Mouse (Mus musculus): ENCODE measurements around the gene Ankrd33. TPM values are rescaled to one million over a fixed set of nuclear protein-coding genes. Genes with fewer than 3 reads are reported as not detected.

Gene Ankrd33
- polyA plus RNA-seq, 1 experiment from 2014 or later, result not detected

DNA sequence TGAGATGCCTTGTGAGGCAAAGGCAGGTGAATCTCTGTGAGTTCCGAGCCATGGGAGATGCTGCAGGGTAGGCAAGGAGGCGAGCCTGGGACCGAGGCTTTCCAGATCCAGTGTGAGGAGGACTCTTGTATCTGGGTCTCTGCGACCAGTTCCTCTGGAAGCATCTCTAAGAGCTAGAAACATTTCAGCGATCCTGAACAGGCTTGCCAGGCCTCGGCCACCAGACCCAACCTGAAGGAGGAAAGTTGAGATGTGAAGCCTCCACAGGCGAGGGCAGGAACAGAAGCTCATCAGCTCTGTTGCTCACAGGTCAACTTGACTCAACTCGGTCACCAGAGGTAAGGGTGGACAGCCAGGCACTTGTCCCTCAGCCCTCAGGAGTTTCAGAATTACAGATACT, 24.0 kb upstream of the Ankrd33 start:
- Histone ChIP-seq H3K27ac (no peak overlapping the region), H3K4me2 (no peak overlapping the region), H3K4me1 (peaks cover 9% of the 10 kb centered on the region; the same call in 1 of the 2 replicates), H3K4me3 (replicated peaks) (no peak overlapping the region), H3K36me3 (no peaks in the 10 kb centered on the region), H3K9ac (no peak overlapping the region), H3K27me3 (replicated peaks) (no peaks in the 10 kb centered on the region), H3K9me3 (no peaks in the 10 kb centered on the region)
- ATAC-seq (ENCODE audit: insufficient read depth, low FRiP score, low read depth), result no peak
- 91% methylated on average over 8 of the region's 8 CpGs for WGBS

DNA sequence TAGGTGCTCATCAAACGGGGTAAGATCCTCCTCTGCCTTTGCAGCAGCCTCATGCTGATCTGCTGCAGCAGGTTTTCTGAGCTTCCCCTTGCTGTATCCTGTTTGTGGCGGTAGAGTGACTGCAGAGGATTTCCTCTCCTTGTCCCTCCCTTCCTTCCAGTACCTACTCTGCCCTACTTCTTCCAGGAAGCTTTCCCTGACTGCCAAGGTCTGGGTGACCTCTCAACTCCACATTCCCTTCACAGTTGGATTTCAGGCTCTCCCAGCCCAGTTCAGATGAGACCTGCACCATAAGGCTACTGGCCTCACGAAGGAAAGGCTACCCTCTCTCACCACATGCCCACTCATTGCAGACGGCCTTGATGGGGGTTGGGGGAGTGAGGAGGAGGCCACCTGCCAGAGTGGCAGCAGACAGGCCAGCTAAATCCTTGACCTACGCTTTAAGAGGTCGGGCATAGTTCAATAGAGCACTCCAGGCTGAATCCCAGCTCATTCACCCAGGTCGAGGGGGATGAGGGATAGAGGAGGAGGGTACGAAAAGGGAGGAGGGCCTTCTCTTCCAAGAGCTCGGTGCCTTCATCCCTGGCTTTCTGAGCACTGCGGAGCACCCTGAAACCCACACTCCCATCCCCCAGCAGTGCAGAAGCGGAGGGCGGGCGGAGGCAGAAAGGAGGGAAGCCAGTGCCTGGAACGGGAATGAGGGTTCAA, 23.3 kb upstream of the Ankrd33 start:
- H3K4me2 ChIP-seq, result no peak overlapping the region
- peaks cover 9% of the 10 kb centered on the region; the same call in 1 of the 2 replicates for H3K4me1 ChIP-seq
- no peaks in the 10 kb centered on the region for H3K9me3 ChIP-seq
- no peak overlapping the region for H3K9ac ChIP-seq
- H3K27ac ChIP-seq, result no peak overlapping the region
- H3K4me3 ChIP-seq (replicated peaks), result no peak overlapping the region
- WGBS, result 41% methylated on average over 14 of the region's 14 CpGs
- ATAC-seq (ENCODE audit: insufficient read depth, low FRiP score, low read depth), result no peak
- no peaks in the 10 kb centered on the region for H3K36me3 ChIP-seq
- H3K27me3 ChIP-seq (replicated peaks), result no peaks in the 10 kb centered on the region

- 37% methylated on average over 25 of the region's 25 CpGs for whole genome bisulfite sequencing
- Histone ChIP-seq H3K36me3 (no peaks in the 10 kb centered on the region), H3K27ac (no peak overlapping the region), H3K4me3 (replicated peaks) (no peak overlapping the region), H3K9me3 (no peaks in the 10 kb centered on the region), H3K4me2 (peak overlapping the region; percentile 17), H3K27me3 (replicated peaks) (no peaks in the 10 kb centered on the region), H3K9ac (no peak overlapping the region), H3K4me1 (peaks cover 13% of the 10 kb centered on the region)
- no peak for ATAC-seq (ENCODE audit: insufficient read depth, low FRiP score, low read depth)
Measured at GRCm38 (mm10) chr15:101092829-101093648, 22.5 kb upstream of the Ankrd33 start.

DNA sequence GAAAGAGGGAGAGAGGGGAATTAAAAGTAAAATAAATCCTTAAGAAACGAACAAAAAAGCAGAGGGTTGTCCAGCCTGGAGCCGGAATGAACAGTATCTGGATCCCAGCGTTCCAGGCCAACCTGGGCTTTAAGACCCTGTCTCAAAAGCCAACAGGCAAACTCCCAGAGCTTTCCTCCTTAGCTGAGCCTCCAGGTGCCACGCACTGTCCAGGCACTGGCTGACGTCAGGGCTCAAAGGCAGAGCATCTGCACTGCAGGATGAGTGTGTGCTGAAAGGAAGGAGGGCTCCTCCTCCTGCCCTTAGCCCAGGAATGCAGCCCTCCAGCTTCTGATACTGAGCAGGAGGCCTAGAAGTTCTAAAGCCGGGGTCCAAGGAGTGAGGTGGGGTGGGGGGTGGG, 21.6 kb upstream of the Ankrd33 start:
- no peak overlapping the region for H3K4me2 ChIP-seq
- H3K9me3 ChIP-seq, result no peaks in the 10 kb centered on the region
- H3K9ac ChIP-seq, result no peak overlapping the region
- 56% methylated on average over 6 of the region's 6 CpGs for WGBS
- 0 out of 2 replicates have a peak, but pooled peaks cover 2% of the 10 kb centered on the region for H3K27me3 ChIP-seq (replicated peaks)
- ATAC-seq (ENCODE audit: insufficient read depth, low FRiP score, low read depth), result no peak
- H3K4me1 ChIP-seq, result peaks cover 15% of the 10 kb centered on the region
- H3K27ac ChIP-seq, result no peak overlapping the region
- H3K4me3 ChIP-seq (replicated peaks), result no peak overlapping the region
- no peaks in the 10 kb centered on the region for H3K36me3 ChIP-seq

- Histone ChIP-seq H3K9ac (no peak overlapping the region), H3K27me3 (replicated peaks) (0 out of 2 replicates have a peak, but pooled peaks cover 3% of the 10 kb centered on the region), H3K27ac (no peak overlapping the region), H3K4me3 (replicated peaks) (no peak overlapping the region), H3K36me3 (no peaks in the 10 kb centered on the region), H3K4me1 (peaks cover 15% of the 10 kb centered on the region), H3K9me3 (no peaks in the 10 kb centered on the region), H3K4me2 (no peak overlapping the region)
- ATAC-seq (ENCODE audit: insufficient read depth, low FRiP score, low read depth), result no peak
- WGBS, result 57% methylated on average over 9 of the region's 9 CpGs
Measured at GRCm38 (mm10) chr15:101094979-101095378, 20.6 kb upstream of the Ankrd33 start.

DNA sequence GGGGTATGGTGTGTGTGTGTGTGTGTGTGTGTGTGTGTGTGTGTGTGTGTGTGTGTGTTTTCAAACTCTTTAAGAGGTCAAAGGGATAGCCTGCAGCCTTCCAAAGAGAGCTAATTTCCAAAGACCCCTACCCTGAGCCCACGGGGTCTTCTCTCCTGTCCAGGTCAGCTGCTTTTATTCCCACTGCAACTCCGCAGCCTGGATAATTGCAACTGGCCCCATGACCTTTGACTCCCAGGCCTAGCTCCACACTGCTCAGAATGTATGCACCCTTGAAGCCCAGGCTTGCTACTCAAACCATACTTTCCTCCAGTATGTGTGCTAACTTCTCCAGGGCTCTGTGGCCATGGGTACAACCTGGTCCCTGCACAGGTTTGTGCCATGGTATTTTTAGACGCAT, 20.2 kb upstream of the Ankrd33 start:
- Histone ChIP-seq H3K9me3 (no peaks in the 10 kb centered on the region), H3K4me2 (no peak overlapping the region), H3K9ac (no peak overlapping the region), H3K4me3 (replicated peaks) (no peak overlapping the region), H3K4me1 (peaks cover 15% of the 10 kb centered on the region), H3K27ac (no peak overlapping the region), H3K36me3 (no peaks in the 10 kb centered on the region), H3K27me3 (replicated peaks) (0 out of 2 replicates have a peak, but pooled peaks cover 3% of the 10 kb centered on the region)
- 64% methylated on average over 3 of the region's 3 CpGs for WGBS
- no peak for ATAC-seq (ENCODE audit: insufficient read depth, low FRiP score, low read depth)

DNA sequence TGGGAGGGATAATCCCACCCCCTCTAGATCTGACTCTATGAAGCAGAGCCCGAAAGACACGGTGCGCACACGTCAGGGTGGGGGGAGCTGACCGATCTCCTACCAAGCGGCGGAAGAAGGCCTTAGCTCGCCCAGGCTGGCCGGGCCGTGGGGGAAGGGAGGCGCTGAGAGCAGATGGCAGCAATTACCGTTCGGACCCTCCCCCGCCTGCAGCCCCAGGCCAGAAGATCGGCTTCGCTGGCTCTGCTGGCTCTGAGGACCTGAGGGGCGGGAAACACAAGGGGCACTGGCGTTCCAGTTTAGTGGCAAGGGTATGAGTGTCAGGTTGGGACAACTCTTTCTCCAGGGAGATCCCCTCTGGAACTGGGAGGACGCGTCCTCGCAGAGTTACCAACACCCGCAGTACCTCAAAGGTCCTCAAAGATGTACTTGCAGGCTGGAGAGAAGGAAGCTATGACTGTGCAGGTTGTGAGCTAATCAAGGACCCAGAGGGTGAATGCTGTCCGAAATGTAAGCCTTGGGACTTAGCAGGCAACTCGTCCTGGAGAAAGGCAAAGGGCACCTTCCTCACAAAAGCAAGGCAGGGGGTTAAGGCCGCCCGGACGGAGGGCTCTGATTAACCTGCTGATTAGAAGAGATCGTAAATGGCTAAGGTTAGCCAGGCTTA, 17.4 kb upstream of the Ankrd33 start:
- WGBS, result 13% methylated on average over 28 of the region's 28 CpGs
- H3K9me3 ChIP-seq, result no peaks in the 10 kb centered on the region
- H3K4me2 ChIP-seq, result peak overlapping the region; percentile 43
- H3K9ac ChIP-seq, result no peak overlapping the region
- no peak for ATAC-seq (ENCODE audit: insufficient read depth, low FRiP score, low read depth)
- H3K27me3 ChIP-seq (replicated peaks), result 0 out of 2 replicates have a peak, but pooled peaks cover 3% of the 10 kb centered on the region
- no peaks in the 10 kb centered on the region for H3K36me3 ChIP-seq
- H3K4me1 ChIP-seq, result peaks cover 6% of the 10 kb centered on the region
- H3K4me3 ChIP-seq (replicated peaks), result no peak overlapping the region
- no peak overlapping the region for H3K27ac ChIP-seq

DNA sequence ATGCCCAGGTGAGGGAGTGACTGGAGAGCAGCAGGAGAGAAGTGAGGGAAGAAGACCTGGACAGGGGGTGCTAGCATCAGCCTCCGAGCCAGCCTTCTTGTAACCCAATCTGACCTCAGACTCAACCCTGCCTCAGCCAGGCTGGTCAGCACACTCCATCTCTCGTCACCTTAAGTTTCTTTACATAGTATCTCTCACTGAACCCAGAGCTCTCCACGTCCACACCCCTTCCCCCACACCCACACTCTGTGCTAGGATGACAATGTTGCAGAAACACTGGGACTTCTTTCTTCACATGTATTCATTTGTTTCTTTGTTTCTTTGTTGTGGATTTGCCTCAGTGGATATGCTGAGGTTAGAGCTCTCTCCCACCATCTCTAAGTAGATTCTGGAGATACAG, 14.6 kb upstream of the Ankrd33 start:
- H3K27ac ChIP-seq, result no peak overlapping the region
- no peak for ATAC-seq (ENCODE audit: insufficient read depth, low FRiP score, low read depth)
- H3K4me1 ChIP-seq, result peaks cover 9% of the 10 kb centered on the region
- no peak overlapping the region for H3K9ac ChIP-seq
- no peak overlapping the region for H3K4me2 ChIP-seq
- H3K9me3 ChIP-seq, result no peaks in the 10 kb centered on the region
- 73% methylated on average over 3 of the region's 3 CpGs for whole genome bisulfite sequencing
- H3K4me3 ChIP-seq (replicated peaks), result no peak overlapping the region
- no peaks in the 10 kb centered on the region for H3K36me3 ChIP-seq
- H3K27me3 ChIP-seq (replicated peaks), result 0 out of 2 replicates have a peak, but pooled peaks cover 3% of the 10 kb centered on the region

DNA sequence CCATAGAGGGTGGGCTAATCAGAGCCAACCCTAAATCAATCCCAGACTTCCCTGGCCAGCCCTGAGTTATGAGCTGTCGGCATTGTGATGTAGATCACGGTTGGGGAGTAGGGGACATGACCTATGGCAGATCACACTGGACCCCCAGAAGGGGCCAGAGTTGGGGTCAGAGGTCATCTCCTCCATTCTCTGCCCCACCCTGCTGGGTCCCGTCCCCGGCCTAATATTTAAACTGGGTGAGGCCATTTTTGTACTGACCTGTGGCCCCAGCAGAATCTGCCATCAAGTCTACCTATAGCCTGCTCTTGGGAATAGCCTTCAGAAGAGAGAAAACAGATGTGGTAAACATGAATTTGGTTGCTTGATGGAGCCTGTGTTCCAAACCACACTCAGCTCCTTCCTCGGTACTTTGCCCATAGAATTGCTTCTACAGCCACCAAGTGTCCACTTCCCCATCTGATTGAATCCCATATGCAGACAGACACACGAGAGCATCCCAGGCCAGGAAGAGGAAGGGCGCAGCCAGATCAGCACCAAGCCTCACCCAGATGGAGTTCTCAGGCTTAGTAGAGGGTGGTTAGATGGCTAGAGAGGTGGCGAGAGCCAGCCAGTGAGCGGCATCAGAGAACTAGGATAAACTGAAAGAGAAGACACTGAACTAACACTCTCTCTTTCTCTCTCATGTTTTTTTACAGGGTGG, 11.8 kb upstream of the Ankrd33 start:
- Histone ChIP-seq H3K4me1 (peaks cover 3% of the 10 kb centered on the region; the same call in 1 of the 2 replicates), H3K27ac (no peak overlapping the region), H3K27me3 (replicated peaks) (0 out of 2 replicates have a peak, but pooled peaks cover 3% of the 10 kb centered on the region), H3K9me3 (no peaks in the 10 kb centered on the region), H3K36me3 (no peaks in the 10 kb centered on the region), H3K4me3 (replicated peaks) (no peak overlapping the region), H3K9ac (no peak overlapping the region), H3K4me2 (no peak overlapping the region)
- 74% methylated on average over 9 of the region's 9 CpGs for WGBS
- no peak for ATAC-seq (ENCODE audit: insufficient read depth, low FRiP score, low read depth)

DNA sequence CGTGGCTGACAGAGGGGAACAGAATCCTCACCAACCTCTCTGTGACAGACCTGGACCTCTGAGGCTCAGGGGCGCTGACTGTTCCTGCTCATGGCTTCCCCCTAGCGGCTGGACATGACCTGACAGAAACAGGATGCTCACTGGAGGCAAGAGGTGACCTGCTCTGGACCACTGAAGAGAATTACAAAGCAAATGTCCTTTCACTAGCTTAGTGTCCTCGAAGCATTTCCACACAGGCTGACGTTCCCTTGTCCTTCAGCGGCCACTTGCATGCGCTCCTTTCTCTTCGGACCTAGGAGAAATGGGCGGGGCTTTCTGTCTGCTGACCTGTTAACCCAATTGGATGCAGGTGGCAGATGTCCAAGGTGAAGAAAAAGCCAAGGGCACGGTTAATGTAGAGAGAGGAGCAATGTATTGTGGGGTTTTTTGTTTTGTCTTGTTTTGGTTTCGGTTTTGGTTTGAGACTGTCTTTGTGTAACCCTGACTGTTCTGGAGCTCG, 10.0 kb upstream of the Ankrd33 start:
- ATAC-seq (ENCODE audit: insufficient read depth, low FRiP score, low read depth), result peak; percentile 57; the same call in 1 of the 2 replicates
- H3K4me3 ChIP-seq (replicated peaks), result peak overlapping the region; percentile 8; the same call in 1 of the 2 replicates

DNA sequence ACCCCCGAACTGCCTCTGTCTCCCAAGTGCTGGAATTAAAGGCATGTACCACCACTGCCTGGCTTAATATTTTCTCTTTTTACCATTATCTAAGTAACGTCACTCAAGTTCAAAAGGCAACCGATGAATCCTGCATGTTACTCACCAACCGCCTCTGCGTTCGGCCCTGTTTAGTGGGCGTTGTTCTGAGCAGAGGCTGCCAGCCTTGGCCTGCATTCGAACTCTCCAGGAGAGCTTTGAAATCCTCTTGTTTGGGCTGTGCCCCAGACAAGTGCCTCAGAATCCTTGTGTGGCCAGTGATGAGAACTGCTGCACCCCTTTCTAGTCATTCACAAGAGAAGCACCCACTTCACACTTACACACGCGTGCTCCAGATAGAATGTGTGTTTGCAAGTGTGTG, 9.5 kb upstream of the Ankrd33 start:
- Histone ChIP-seq H3K4me1 (peaks cover 3% of the 10 kb centered on the region; the same call in 1 of the 2 replicates), H3K4me2 (peak overlapping the region; percentile 40; the same call in 1 of the 2 replicates), H3K4me3 (replicated peaks) (no peak overlapping the region), H3K9me3 (no peaks in the 10 kb centered on the region), H3K36me3 (no peaks in the 10 kb centered on the region), H3K9ac (no peak overlapping the region), H3K27me3 (replicated peaks) (no peaks in the 10 kb centered on the region), H3K27ac (no peak overlapping the region)
- no peak for ATAC-seq (ENCODE audit: insufficient read depth, low FRiP score, low read depth)
- 84% methylated on average over 10 of the region's 10 CpGs for WGBS

More for the DNA sequence above, 10.0 kb upstream of the Ankrd33 start:
- Histone ChIP-seq H3K27me3 (replicated peaks) (no peaks in the 10 kb centered on the region), H3K9me3 (no peaks in the 10 kb centered on the region), H3K4me1 (peaks cover 3% of the 10 kb centered on the region; the same call in 1 of the 2 replicates), H3K9ac (no peak overlapping the region), H3K27ac (no peak overlapping the region), H3K4me2 (peak overlapping the region; percentile 40), H3K36me3 (no peaks in the 10 kb centered on the region)
- WGBS, result 16% methylated on average over 12 of the region's 12 CpGs
